Mouse (Mus musculus) megakaryocyte-erythroid progenitor cell, adult 5-6 weeks (primary cell): ENCODE measurements around the gene S100a11. TPM values are rescaled to one million over a fixed set of nuclear protein-coding genes. Genes with fewer than 3 reads are reported as not detected.
A peak's percentile ranks its signal among the peaks of the same experiment; 100 is the strongest.
"Not testable (repeated sequence)": the region's sequence is repeated elsewhere in the genome, so short reads cannot be mapped to it uniquely, and the experiment has no call there.

ENCODE experiments used
- ATAC-seq: replicated peaks from 2 replicates; pipeline ENCODE4 v1.8.0; 2016; ENCODE audit warnings: mild to moderate bottlenecking, inconsistent platforms; ENCODE audit not compliant: severe bottlenecking, poor library complexity, low FRiP score, low TSS enrichment
- total RNA-seq, 2 experiments: library from RNA; stranded (forward) in 1 of 2; stranded (reverse) in 1 of 2; fragments of 200-1000, 215-1000 nt in 1 of 2; fragments of >200 nt in 1 of 2; fragmentation: Nextera tagmentation in 1 of 2; gene quantifications; 2 replicates each; pipeline ENCODE4 v1.2.3; 2014 to 2017

Gene S100a11
- total RNA-seq, 2 experiments from 2014 or later, result 18.0 to 173 TPM

DNA sequence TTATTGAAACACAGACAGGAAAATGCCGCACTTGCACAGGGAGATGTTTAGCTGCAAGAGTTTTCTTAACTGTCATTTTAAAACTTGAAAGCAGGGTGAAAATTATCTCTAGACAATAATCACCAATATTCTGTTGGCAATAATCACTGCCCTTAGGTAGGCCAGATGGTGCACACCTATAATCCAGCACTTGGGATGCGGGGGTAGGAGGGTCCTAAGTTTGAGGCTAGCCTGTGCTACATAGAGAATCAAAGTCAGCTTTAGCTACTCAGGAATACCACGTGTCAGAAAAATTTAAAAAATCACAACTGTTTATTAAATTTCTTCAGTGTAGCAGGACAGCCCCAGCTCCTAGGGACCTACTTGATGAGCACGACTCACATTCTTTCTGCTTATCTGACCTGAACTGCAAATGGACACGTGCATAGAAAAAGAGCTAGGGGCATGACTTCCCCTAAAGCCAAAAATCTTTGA is 395 bp upstream of the S100a11 start:
- peak; percentile 19; the same call in 1 of the 2 replicates for ATAC-seq

DNA sequence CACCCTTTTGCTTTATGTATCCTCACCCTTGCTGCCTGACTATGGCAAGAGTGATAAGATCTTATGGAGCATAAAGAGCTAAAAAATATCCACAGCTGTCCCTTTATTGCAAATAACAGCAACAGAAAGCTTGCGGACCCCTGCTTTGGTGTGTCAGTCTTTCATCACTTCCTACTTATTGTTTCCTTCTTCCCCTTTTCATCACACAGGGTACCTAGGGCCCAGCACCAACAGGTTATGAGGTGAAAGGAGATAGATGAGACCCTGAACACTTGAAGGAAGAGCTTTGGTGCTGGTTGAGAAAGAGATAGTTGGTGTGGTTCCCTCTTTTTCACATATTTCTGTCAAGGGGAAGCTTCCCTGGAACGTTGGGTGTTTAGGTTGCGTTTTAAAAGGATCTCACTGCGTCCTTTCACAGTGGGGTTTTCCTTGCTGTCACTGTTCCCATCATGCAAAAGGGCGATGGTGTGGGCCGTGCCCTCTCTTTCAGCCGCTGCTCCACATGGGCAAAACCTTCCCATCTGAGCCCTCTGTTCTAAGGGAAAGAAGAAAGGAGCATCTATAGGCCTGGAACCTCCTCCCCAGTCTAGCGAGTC is 1.3 kb downstream of the S100a11 start:
- no peak for ATAC-seq

DNA sequence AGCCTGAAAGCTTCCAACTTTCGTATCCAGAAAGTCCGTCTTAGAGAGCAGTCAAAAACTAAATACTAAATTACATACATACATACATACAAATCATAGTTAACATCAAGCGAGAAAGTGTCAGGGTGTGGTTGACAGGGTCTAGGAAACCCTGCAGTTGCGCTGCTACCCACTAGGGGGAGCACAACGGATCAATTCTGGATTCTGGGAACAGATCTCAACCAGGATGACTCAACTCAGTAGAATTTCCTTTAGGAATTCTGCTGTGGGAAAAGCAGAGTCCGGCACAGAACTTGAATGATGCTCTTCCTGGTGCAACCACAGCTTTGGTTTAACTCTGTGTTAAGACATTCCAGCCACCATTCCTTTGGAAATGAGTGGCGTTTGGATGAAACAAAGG is 2.3 kb downstream of the S100a11 start:
- ATAC-seq, result 0 out of 2 replicates have a peak, but pooled peaks have one; percentile 39

GRCm38 (mm10) chr3:93527300-93527699 is 7.0 kb downstream of the S100a11 start:
- no peak for ATAC-seq

- no peak for ATAC-seq
Measured at GRCm38 (mm10) chr3:93528807-93529206, 8.5 kb downstream of the S100a11 start.

- no peak for ATAC-seq
Measured at GRCm38 (mm10) chr3:93537068-93537576, 16.8 kb downstream of the S100a11 start.

DNA sequence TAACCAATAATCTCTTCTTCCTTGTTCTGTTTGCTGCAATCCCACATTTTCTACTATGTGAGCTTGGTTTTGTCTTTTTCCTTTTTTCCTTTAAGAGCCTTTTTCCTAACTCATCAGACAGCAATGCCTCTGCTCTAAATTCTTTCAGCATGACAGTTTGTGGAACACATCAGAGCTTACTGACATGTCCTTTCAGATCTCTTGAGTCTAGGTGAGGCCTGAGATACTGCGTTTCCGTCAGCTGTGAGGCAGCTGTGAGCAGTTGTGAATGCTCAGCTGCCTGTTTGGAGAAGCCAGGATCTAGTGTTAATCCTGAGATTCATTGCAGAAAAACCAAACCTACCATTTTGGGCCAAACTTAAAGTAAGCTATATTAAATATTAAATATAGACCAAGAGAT is 18.2 kb downstream of the S100a11 start:
- no peak for ATAC-seq

DNA sequence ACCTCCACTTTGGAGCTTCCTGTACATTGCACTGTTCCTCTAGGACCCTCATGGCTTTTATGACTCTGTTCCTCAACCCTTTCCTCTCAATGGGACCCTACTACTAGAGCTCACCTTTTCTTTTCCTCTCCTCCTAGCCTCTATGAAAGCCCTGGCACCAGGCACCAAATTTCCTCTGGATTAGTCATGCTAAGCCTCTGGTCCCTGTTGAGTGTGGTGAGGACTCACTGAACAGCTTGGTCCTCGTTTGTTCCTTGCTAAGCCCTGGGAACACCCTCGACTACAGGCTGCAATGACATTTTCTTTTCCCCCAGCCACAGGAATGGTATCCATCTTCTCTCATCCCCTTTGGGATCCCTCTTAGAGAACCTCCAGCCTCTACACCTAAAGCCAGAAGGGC is 21.2 kb downstream of the S100a11 start:
- ATAC-seq, result no peak

GRCm38 (mm10) chr3:93544170-93544569 is 23.9 kb downstream of the S100a11 start:
- ATAC-seq, result not testable (repeated sequence)

- ATAC-seq, result peak; percentile 79
Measured at GRCm38 (mm10) chr3:93547099-93547648, 26.9 kb downstream of the S100a11 start.

GRCm38 (mm10) chr3:93547749-93548540 is 27.7 kb downstream of the S100a11 start:
- ATAC-seq, result no peak

DNA sequence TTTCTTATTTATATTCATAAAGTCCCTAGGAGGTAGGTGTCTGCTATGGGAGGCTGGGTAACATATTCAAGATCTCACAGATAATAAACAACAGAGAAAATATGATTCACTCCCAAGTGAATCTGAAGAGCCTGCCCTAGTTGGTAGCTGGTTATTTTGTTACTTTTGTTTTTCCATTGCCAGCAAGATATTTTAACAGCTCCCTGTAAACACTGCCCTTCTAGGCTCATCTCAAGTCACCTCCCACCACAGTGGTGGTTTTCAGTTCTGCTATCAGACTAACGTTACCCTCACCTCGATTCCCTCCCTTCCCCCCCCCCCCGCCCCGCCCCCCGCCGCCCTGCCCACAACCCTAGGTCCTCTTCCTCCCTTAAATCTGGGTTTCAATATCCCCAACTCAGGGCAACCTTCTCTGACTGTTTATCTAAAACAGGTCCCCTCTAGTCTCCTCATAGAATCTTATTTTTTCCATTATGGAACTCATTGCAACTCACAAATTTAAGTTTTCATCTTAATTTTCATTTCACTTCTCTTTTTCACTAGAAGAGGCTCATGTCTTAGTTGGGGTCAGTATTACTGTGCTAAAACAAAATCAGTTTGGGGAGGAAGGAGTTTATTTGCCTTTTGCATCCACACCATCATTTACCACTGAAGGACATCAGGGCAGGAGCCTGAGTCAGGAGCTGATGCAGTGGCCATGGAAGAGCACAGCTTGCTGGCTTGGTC is 28.4 kb downstream of the S100a11 start:
- no peak for ATAC-seq

DNA sequence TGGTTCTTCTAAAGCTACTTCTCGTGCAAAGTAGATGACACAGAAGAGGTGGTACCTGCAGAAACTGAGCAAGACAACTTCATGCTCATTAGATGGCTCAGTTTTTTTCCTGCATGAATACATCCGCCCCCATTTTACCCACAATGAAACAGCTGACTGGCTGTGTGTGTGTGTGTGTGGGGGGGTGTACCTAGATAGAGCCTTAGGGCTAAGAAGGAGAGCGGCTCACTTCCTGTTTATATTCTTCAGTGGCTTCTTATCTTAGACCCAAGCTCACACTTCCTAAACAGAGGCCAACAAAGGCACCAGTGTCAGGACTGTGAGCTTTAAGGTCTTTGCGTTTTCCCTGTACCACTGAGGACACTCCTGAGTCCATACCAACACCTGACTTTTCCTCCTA is 29.7 kb downstream of the S100a11 start:
- ATAC-seq, result peak; percentile 60

GRCm38 (mm10) chr3:93551950-93552901 is 31.9 kb downstream of the S100a11 start:
- ATAC-seq, result no peak

DNA sequence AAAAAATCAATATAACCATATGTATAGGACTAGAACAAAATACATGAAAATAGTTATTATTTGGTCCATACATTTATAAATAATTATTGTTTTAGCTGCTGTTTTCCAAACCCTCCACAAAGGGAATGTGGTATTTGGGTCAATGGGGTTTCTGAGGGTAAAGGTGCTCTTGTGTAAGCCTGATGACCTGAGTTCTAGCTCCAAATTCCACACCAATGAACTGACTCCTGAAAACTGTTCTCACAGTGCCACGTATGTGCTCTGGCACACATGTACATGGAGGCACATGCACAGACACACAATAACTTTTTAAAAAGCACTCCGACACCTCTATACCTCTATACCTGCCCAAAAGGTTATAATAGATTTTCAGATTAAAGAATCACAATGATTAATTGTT is 33.0 kb downstream of the S100a11 start:
- no peak for ATAC-seq

GRCm38 (mm10) chr3:93553765-93554378 is 33.6 kb downstream of the S100a11 start:
- no peak for ATAC-seq

DNA sequence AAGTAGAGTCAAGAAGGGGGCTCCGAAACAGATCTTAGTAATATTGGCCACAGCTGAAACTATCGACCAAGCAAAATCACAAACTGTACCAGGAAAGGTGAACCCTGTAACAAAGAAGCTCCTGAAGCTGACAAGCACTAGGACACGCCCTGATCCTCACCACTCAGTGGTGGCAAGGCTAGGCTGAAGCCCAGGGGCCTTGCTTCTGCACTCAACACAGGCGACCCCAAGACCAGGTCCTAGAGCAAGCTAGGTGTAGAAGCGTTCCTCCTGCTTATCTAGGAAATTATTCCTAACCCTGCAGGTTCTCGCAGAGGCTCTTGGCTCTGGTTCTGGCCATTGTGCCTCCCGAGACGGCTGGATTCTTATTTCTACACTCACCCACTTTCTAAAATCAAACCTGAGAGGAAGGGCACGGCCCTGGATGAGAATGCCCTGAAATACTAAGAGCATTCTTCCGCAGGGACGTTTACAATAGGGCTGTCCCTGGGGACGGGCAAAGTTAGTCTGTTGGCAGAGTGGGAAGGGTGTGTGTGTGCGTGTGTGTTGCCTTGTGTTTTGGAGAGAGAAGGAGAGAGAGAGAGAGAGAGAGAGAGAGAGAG is 34.2 kb downstream of the S100a11 start:
- ATAC-seq, result peak; percentile 45
